Mouse (Mus musculus) forebrain, embryonic 13.5 days (tissue): ENCODE measurements around the gene Dhx16. TPM values are rescaled to one million over a fixed set of nuclear protein-coding genes. Genes with fewer than 3 reads are reported as not detected.
"Not testable (repeated sequence)": the region's sequence is repeated elsewhere in the genome, so short reads cannot be mapped to it uniquely, and the experiment has no call there.

Experiments used
- ATAC-seq: fragments of 200-750 bp; cut with Nextera tagmentation; 2 replicates; pipeline ENCODE4 v1.8.0; 2017
- H3K27ac ChIP-seq: fragments of 300-500 bp; sonication (generic); 2 replicates; pipeline ENCODE4 v1.5.1; 2015; ENCODE audit warnings: inconsistent platforms, mild to moderate bottlenecking, moderate library complexity
- H3K27me3 ChIP-seq: fragments of 300-500 bp; sonication (generic); 2 replicates; pipeline ENCODE4 v1.6.1; 2015; ENCODE audit warnings: mild to moderate bottlenecking, inconsistent platforms
- H3K36me3 ChIP-seq: fragments of 300-500 bp; sonication (generic); 2 replicates; pipeline ENCODE4 v1.6.1; 2015; ENCODE audit warnings: mild to moderate bottlenecking, inconsistent platforms; ENCODE audit not compliant: poor library complexity, severe bottlenecking
- H3K4me1 ChIP-seq: fragments of 300-500 bp; sonication (generic); 2 replicates; pipeline ENCODE4 v1.6.1; 2015; ENCODE audit warnings: inconsistent platforms
- H3K4me2 ChIP-seq: fragments of 300-500 bp; sonication (generic); 2 replicates; pipeline ENCODE4 v1.6.1; 2015; ENCODE audit warnings: inconsistent platforms, mild to moderate bottlenecking, moderate library complexity
- H3K4me3 ChIP-seq: fragments of 300-500 bp; sonication (generic); 2 replicates; pipeline ENCODE4 v1.5.1; 2015; ENCODE audit warnings: mild to moderate bottlenecking, inconsistent platforms
- H3K9ac ChIP-seq: fragments of 300-500 bp; sonication (generic); 2 replicates; pipeline ENCODE4 v1.6.1; 2015; ENCODE audit warnings: mild to moderate bottlenecking, inconsistent platforms
- H3K9me3 ChIP-seq: fragments of 300-500 bp; sonication (generic); replicated peaks from 2 replicates; pipeline ENCODE4 v1.6.1; 2016; ENCODE audit warnings: inconsistent platforms
- WGBS: fragments of 180-500 bp; shearing (Covaris S2); methylation state at CpG from one replicate; pipeline ENCODE4 v1.1.7; 2015; 5-methylcytosine and 5-hydroxymethylcytosine counted together
- polyA plus RNA-seq: library from polyadenylated mRNA; unstranded; fragments of >200 nt; fragmentation: Nextera tagmentation; extraction: Ambion mirVana; gene quantifications from 2 replicates; pipeline ENCODE4 v1.2.1, GENCODE M21; 2015

Dhx16 gene
- polyA plus RNA-seq, 1 experiment from 2014 or later: 38.6 TPM

DNA sequence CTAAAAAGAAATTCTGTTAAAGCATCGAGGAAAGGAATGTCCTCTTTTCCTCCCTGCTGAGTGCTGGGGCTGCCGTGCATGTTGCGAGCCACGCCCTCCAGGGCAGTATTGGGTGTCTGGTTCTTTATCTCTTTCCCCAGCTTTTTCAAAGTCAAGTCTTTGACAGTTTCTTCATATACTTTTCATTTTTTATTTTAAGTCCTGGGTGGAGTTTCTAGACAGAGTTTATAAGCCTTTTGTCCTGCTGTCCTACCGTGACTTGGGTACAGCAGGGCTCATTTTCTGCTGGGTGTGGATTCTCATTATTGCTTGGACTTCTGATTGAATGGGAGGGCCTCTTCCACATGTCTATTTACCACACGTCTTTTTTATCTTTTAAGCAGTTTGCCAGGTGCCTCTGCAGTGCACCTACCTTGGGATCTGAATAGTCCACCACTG lies 40.3 kb downstream of the Dhx16 start:
- peak overlapping the region; percentile 76 for H3K4me3 ChIP-seq
- H3K9me3 ChIP-seq: no peaks in the 10 kb centered on the region
- H3K9ac ChIP-seq: peak overlapping the region; percentile 98
- H3K4me2 ChIP-seq: peak overlapping the region; percentile 79
- no peak for ATAC-seq
- H3K27me3 ChIP-seq: no peaks in the 10 kb centered on the region
- peak overlapping the region; percentile 99 for H3K27ac ChIP-seq
- WGBS: 50% methylated on average over 6 of the region's 6 CpGs
- H3K36me3 ChIP-seq: peaks cover 19% of the 10 kb centered on the region
- H3K4me1 ChIP-seq: peaks cover 35% of the 10 kb centered on the region

DNA sequence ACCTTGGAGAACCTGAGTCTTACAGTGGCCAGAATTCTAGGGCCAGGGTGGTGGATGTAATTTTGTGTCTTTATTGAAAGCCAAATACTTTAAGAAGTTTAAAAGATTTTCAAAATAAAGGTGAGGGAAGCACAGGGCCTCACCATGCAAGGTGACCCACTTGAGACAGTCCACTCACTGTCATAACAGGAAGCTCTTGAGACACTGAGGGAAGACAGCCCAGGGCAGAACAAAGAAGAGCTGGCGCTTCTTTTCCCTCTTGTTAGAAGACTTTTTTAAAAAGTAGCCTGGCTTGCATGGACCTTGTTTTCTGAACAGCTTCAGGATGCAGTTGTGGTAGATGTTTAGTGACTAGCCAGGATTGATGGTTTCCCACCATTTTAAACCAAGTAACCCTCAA lies 40.8 kb downstream of the Dhx16 start:
- H3K9ac ChIP-seq: peak overlapping the region; percentile 98; the same call in 1 of the 2 replicates
- peak overlapping the region; percentile 76; the same call in 1 of the 2 replicates for H3K4me3 ChIP-seq
- H3K9me3 ChIP-seq: no peaks in the 10 kb centered on the region
- H3K27ac ChIP-seq: peak overlapping the region; percentile 99
- peaks cover 32% of the 10 kb centered on the region for H3K4me1 ChIP-seq
- no peaks in the 10 kb centered on the region for H3K27me3 ChIP-seq
- WGBS: 86% methylated on average over 1 of the region's 1 CpGs
- ATAC-seq: no peak
- H3K36me3 ChIP-seq: peaks cover 24% of the 10 kb centered on the region
- H3K4me2 ChIP-seq: peak overlapping the region; percentile 79

DNA sequence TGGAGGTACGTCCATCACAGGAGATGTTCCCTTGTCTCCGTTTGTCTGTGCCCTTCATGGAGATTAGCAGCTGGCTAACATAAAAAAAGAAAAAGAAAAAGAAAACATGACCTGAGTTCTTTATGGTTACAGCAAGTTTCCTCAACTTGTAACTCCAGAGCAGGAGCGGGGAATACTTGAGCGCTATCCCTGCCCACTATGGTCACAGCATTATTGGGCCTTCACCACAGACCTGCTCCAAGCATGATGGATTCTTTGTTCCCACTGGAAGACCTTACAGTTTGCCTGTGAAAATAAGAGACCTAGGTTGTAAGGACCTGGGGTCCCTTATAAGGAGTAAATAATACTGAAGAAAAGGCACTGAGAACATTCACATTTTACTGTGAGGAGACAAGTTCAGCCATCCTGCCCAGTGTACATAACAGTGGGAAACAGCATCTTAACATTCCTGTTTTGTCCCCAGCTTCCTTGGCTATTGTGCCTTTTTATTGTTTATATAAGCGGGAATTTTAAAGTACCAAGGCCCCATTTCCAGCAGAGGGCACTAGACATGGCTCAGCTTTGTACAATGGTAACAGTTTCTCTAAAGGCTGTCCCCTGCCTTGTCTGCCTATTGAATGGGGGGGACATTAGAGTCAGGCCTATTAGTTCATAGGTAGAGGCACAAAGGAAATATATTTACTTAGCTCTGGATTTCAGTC lies 41.4 kb downstream of the Dhx16 start:
- 0 out of 2 replicates have a peak overlapping the region, but pooled peaks have one; percentile 6 for H3K4me3 ChIP-seq

DNA sequence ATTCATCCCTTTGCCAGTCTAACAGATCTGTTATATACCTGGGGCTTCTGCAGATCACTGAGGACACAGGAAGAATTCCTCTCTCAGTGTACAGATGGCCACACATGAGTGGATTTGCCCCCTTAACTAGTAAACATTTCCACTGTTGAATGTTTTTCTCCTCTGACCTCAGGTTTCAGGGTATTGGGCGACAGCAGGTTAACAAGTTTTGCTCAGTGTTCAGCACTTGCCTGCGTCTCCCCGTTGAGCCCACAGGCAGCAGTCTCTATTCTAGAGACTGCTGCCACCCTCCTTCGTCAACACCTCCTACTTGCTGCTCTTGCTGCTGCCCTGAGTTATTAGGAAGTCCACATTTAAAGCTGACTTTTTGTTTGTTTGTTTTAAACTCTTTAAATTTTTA lies 42.1 kb downstream of the Dhx16 start:
- Histone ChIP-seq H3K4me2 (no peak overlapping the region), H3K27me3 (no peaks in the 10 kb centered on the region), H3K36me3 (peaks cover 37% of the 10 kb centered on the region), H3K4me3 (no peak overlapping the region), H3K9ac (0 out of 2 replicates have a peak overlapping the region, but pooled peaks have one; percentile 14), H3K27ac (0 out of 2 replicates have a peak overlapping the region, but pooled peaks have one; percentile 99), H3K4me1 (peaks cover 29% of the 10 kb centered on the region), H3K9me3 (no peaks in the 10 kb centered on the region)
- 93% methylated on average over 4 of the region's 4 CpGs for WGBS
- no peak for ATAC-seq

More for the DNA sequence above, 41.4 kb downstream of the Dhx16 start:
- Histone ChIP-seq H3K27ac (peak overlapping the region; percentile 99), H3K4me1 (peaks cover 29% of the 10 kb centered on the region), H3K4me2 (peak overlapping the region; percentile 79), H3K9me3 (no peaks in the 10 kb centered on the region), H3K36me3 (peaks cover 30% of the 10 kb centered on the region), H3K9ac (0 out of 2 replicates have a peak overlapping the region, but pooled peaks have one; percentile 98), H3K27me3 (no peaks in the 10 kb centered on the region)
- no peak for ATAC-seq
- 63% methylated on average over 5 of the region's 5 CpGs for WGBS

DNA sequence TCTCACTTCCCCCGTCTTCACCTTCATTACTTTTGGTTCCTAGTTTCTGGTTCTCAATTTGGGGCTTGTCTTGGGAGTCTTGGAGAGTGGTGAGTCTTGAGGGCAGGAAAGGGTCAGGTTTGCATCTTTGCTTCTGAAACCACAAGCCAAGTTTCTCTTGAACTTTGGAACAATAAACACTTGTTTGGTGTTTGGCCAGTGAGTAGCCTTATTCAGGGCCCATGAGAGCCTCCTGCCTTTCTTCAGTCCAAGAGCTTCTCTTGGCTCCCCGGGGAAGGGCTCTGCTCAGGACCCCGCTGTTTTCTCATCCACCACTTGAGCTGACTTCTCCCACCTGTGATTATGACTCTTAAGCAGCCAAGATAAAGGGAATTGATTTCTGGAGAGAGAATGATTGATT lies 42.9 kb downstream of the Dhx16 start:
- Histone ChIP-seq H3K27ac (0 out of 2 replicates have a peak overlapping the region, but pooled peaks have one; percentile 1), H3K4me1 (peaks cover 29% of the 10 kb centered on the region), H3K4me3 (no peak overlapping the region), H3K9ac (no peak overlapping the region), H3K9me3 (no peaks in the 10 kb centered on the region), H3K4me2 (no peak overlapping the region), H3K36me3 (peaks cover 45% of the 10 kb centered on the region), H3K27me3 (no peaks in the 10 kb centered on the region)
- 87% methylated on average over 3 of the region's 3 CpGs for WGBS
- ATAC-seq: no peak

DNA sequence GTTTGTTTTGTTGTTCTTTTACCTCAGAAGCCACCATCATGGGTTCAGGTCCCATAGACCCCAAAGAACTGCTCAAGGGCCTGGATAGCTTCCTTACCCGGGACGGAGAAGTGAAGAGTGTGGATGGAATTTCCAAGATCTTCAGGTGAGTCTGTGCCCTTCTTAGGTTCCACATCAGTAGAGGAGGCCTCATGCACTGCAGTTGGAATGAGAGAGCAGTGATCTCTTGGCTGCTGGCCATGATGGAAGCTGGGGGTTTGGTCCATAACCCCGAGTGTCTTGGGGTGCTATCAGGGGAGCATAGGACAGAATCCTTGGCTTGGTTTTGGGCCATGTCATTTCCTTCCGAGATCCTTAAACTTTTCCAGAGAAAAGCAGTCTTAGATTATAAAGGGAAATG lies 43.7 kb downstream of the Dhx16 start:
- Histone ChIP-seq H3K4me3 (no peak overlapping the region), H3K27me3 (no peaks in the 10 kb centered on the region), H3K4me1 (peaks cover 29% of the 10 kb centered on the region), H3K27ac (no peak overlapping the region), H3K9ac (no peak overlapping the region), H3K36me3 (peaks cover 52% of the 10 kb centered on the region), H3K9me3 (no peaks in the 10 kb centered on the region), H3K4me2 (no peak overlapping the region)
- no peak for ATAC-seq
- 93% methylated on average over 4 of the region's 4 CpGs for WGBS

DNA sequence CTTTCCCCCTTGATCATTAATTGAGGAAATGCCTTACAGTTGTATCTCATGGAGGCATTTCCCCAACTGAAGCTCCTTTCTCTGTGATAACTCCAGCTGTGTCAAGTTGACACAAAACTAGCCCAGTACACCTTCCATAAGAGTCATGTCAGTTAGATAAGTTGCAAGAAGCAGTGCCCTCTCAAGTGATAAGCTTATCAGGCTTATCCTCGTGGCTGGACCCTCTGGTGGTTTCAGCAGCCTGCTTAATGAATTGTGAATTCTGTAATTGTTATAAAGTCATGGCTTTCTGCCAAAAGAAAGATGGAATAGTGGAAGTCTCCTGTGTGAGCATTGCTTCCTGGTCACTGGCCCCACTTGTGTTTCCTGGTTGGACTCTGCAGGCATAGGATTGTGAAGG lies 47.9 kb downstream of the Dhx16 start:
- no peak overlapping the region for H3K9ac ChIP-seq
- no peak overlapping the region for H3K27ac ChIP-seq
- no peak overlapping the region for H3K4me2 ChIP-seq
- H3K36me3 ChIP-seq: peaks cover 84% of the 10 kb centered on the region
- no peak for ATAC-seq
- H3K4me1 ChIP-seq: no peaks in the 10 kb centered on the region
- H3K4me3 ChIP-seq: no peak overlapping the region
- WGBS: 74% methylated on average over 1 of the region's 1 CpGs
- no peaks in the 10 kb centered on the region for H3K27me3 ChIP-seq
- no peaks in the 10 kb centered on the region for H3K9me3 ChIP-seq

DNA sequence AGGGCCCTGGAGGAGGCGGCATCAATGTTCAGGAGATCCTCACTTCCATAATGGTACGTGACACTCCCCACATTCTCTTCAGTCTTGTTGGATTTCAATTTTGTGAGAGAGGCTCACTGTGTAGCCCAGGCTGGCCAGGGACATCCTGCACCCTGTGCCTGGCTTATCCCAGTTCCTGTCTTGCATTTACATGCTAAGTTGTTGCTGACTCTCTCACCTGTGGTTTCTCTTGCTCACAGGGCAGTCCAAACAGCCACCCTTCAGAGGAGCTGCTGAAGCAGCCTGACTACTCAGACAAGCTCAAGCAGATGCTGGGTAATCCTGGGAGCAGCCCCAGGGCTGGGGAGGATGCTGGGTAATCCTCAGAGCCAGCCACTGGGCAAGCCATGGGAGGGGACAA lies 49.9 kb downstream of the Dhx16 start:
- Histone ChIP-seq H3K4me1 (no peaks in the 10 kb centered on the region), H3K4me3 (no peak overlapping the region), H3K27ac (no peak overlapping the region), H3K4me2 (no peak overlapping the region), H3K9ac (no peak overlapping the region), H3K9me3 (no peaks in the 10 kb centered on the region), H3K27me3 (no peaks in the 10 kb centered on the region), H3K36me3 (peaks cover 72% of the 10 kb centered on the region)
- no peak for ATAC-seq
- 96% methylated on average over 2 of the region's 2 CpGs for WGBS

- Histone ChIP-seq H3K4me2 (no peak overlapping the region), H3K4me1 (no peaks in the 10 kb centered on the region), H3K36me3 (peaks cover 61% of the 10 kb centered on the region), H3K27ac (no peak overlapping the region), H3K9ac (no peak overlapping the region), H3K4me3 (no peak overlapping the region), H3K27me3 (no peaks in the 10 kb centered on the region), H3K9me3 (no peaks in the 10 kb centered on the region)
- no peak for ATAC-seq
- WGBS: 99% methylated on average over 12 of the region's 12 CpGs
Measured at GRCm38 (mm10) chr17:35930627-35931026, 51.0 kb downstream of the Dhx16 start.

DNA sequence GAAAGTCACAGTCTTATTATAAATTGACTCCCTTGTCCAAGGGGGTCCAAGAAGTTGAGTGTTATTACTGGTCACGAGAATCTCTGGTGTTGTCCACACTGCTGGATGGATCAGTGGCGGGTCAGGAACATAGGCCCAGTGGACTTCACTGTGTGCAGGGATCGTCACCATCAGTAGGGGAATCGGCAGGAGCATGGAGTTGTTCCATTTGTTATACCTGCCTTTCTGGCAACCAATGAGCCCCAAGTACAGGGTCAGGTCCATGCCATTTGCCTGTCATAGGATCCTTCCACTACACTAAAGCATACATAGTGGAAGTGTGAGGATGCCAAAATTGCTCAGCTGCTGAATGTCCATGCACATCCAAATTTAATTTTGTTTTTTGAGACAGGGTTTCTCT lies 53.0 kb downstream of the Dhx16 start:
- no peak overlapping the region for H3K9ac ChIP-seq
- WGBS: 86% methylated on average over 4 of the region's 4 CpGs
- H3K4me2 ChIP-seq: no peak overlapping the region
- no peaks in the 10 kb centered on the region for H3K4me1 ChIP-seq
- no peak for ATAC-seq
- H3K36me3 ChIP-seq: peaks cover 42% of the 10 kb centered on the region
- H3K4me3 ChIP-seq: no peak overlapping the region
- H3K27ac ChIP-seq: no peak overlapping the region
- no peaks in the 10 kb centered on the region for H3K9me3 ChIP-seq
- H3K27me3 ChIP-seq: no peaks in the 10 kb centered on the region

DNA sequence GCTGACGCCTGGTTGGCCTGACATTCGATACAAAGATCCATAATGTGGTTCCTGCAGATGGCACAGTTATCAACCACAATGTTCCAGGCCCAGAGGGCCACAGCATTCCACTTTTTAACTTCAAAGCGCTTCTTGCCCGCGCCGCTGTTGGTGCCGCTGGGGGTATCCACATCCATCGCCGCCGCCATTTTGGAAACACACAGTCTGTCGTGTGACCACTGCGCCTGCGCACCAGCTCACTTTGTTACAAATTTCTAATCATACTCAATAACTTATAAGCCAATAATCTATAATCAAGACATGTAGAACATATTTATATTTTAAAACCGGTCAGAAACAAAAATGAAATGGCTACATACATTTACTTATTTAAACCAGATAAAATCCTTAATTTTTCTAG lies 56.1 kb downstream of the Dhx16 start:
- not testable (repeated sequence) for H3K27me3 ChIP-seq, H3K9ac ChIP-seq, ATAC-seq, H3K9me3 ChIP-seq, H3K27ac ChIP-seq, H3K4me3 ChIP-seq, H3K4me1 ChIP-seq, H3K4me2 ChIP-seq
- 91% methylated on average over 14 of the region's 14 CpGs for WGBS
- H3K36me3 ChIP-seq: peaks cover 11% of the 10 kb centered on the region

- no peaks in the 10 kb centered on the region for H3K27me3 ChIP-seq
- no peaks in the 10 kb centered on the region for H3K4me1 ChIP-seq
- H3K4me2 ChIP-seq: no peak overlapping the region
- no peaks in the 10 kb centered on the region for H3K36me3 ChIP-seq
- H3K9ac ChIP-seq: no peak overlapping the region
- WGBS: 48% methylated on average over 2 of the region's 2 CpGs
- no peak overlapping the region for H3K4me3 ChIP-seq
- no peaks in the 10 kb centered on the region for H3K9me3 ChIP-seq
- ATAC-seq: peak; percentile 53; the same call in 1 of the 2 replicates
- no peak overlapping the region for H3K27ac ChIP-seq
Measured at GRCm38 (mm10) chr17:35937700-35938348, 58.2 kb downstream of the Dhx16 start.
